Mouse (Mus musculus) intestine, embryonic 15.5 days (tissue): Measurements from ENCODE around the gene Glt8d1. TPM values are rescaled to one million over a fixed set of nuclear protein-coding genes. Genes with fewer than 3 reads are reported as not detected.

Experiments used
- ATAC-seq: fragments of 200-750 bp; cut with Nextera tagmentation; 2 replicates; pipeline ENCODE4 v1.8.0; 2017; ENCODE audit warnings: moderate TSS enrichment, moderate library complexity
- H3K27ac ChIP-seq: fragments of 300-500 bp; sonication (generic); 2 replicates; pipeline ENCODE4 v1.5.1; 2015; ENCODE audit warnings: mild to moderate bottlenecking, inconsistent platforms
- H3K27me3 ChIP-seq: fragments of 300-500 bp; sonication (generic); replicated peaks from 2 replicates; pipeline ENCODE4 v1.6.1; 2015; ENCODE audit warnings: inconsistent platforms
- H3K36me3 ChIP-seq: fragments of 300-500 bp; sonication (generic); 2 replicates; pipeline ENCODE4 v1.6.1; 2015; ENCODE audit warnings: inconsistent platforms
- H3K4me1 ChIP-seq: fragments of 300-500 bp; sonication (generic); replicated peaks from 2 replicates; pipeline ENCODE4 v1.6.1; 2015; ENCODE audit warnings: inconsistent platforms
- H3K4me2 ChIP-seq: fragments of 300-500 bp; sonication (generic); replicated peaks from 2 replicates; pipeline ENCODE4 v1.6.1; 2015; ENCODE audit warnings: mild to moderate bottlenecking, inconsistent platforms
- H3K4me3 ChIP-seq: fragments of 300-500 bp; sonication (generic); replicated peaks from 2 replicates; pipeline ENCODE4 v1.5.1; 2015; ENCODE audit warnings: inconsistent platforms
- H3K9ac ChIP-seq: fragments of 300-500 bp; sonication (generic); 2 replicates; pipeline ENCODE4 v1.6.1; 2015; ENCODE audit warnings: inconsistent platforms
- H3K9me3 ChIP-seq: fragments of 300-500 bp; sonication (generic); 2 replicates; pipeline ENCODE4 v1.6.1; 2016; ENCODE audit warnings: inconsistent platforms
- WGBS: fragments of 180-500 bp; shearing (Covaris S2); methylation state at CpG from one replicate; pipeline ENCODE4 v1.1.7; 2015; 5-methylcytosine and 5-hydroxymethylcytosine counted together
- polyA plus RNA-seq: library from polyadenylated mRNA; unstranded; fragments of >200 nt; fragmentation: Nextera tagmentation; extraction: Ambion mirVana; gene quantifications from 2 replicates; pipeline ENCODE4 v1.2.1, GENCODE M21; 2015

Gene Glt8d1
- polyA plus RNA-seq, 1 experiment from 2014 or later = 48.6 TPM

GRCm38 (mm10) chr14:31013928-31014327, 12.7 kb downstream of the Glt8d1 start:
- Histone ChIP-seq H3K36me3 (peaks cover 35% of the 10 kb centered on the region), H3K27me3 (no peaks in the 10 kb centered on the region), H3K4me1 (no peaks in the 10 kb centered on the region), H3K27ac (no peak overlapping the region), H3K4me3 (no peak overlapping the region), H3K4me2 (no peak overlapping the region), H3K9ac (no peak overlapping the region), H3K9me3 (no peaks in the 10 kb centered on the region)
- ATAC-seq = no peak
- 96% methylated on average over 2 of the region's 2 CpGs for WGBS

DNA sequence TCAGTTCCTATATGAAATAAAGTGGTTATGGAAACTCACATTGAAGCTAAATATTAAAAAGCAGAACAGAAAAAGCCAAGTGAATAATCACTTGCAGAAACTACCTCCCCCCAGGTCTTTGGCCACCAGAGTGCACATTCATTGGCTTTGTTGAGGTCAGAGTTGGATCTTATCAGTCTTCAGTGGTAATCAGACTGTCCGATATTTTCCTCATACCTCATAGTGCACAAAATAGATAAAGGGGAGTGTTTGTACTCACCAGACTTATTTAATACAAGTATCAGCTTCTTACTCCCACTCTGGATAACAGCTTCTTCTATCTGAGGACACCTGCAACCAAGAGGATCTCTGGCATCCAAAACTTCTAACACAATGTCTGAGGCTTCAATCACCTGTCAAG, 14.9 kb downstream of the Glt8d1 start:
- Histone ChIP-seq H3K27me3 (no peaks in the 10 kb centered on the region), H3K27ac (no peak overlapping the region), H3K9ac (no peak overlapping the region), H3K9me3 (no peaks in the 10 kb centered on the region), H3K36me3 (peaks cover 27% of the 10 kb centered on the region), H3K4me3 (no peak overlapping the region), H3K4me2 (no peak overlapping the region), H3K4me1 (no peaks in the 10 kb centered on the region; the same call in 1 of the 2 replicates)
- 67% methylated on average over 1 of the region's 1 CpGs for WGBS
- no peak for ATAC-seq

DNA sequence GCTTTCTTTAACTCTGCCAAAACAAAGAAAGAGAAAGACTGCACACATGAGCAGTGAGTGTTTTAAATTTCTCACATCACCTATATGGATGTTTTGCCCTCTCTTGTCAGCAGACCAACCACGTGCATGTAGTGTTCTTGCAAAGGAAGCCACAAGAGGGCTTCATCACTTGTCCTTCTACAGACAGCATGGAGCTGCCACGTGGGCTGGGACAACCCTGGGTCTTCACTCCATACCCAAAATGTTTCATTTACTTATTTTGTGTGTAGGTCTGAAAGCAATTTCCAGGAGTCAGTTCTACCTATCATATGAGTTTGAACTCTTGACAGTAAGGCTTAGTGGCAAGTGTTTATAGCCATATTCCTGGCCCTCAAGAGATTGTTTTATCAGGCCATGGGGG, 16.7 kb downstream of the Glt8d1 start:
- H3K9me3 ChIP-seq = no peaks in the 10 kb centered on the region
- no peak overlapping the region for H3K27ac ChIP-seq
- peak overlapping the region; percentile 96 for H3K9ac ChIP-seq
- H3K4me2 ChIP-seq = peak overlapping the region; percentile 64
- peak overlapping the region; percentile 68 for H3K4me3 ChIP-seq
- ATAC-seq = no peak
- peaks cover 15% of the 10 kb centered on the region for H3K36me3 ChIP-seq
- H3K27me3 ChIP-seq = no peaks in the 10 kb centered on the region
- WGBS = 1% methylated on average over 2 of the region's 2 CpGs
- H3K4me1 ChIP-seq = no peaks in the 10 kb centered on the region; the same call in 1 of the 2 replicates

DNA sequence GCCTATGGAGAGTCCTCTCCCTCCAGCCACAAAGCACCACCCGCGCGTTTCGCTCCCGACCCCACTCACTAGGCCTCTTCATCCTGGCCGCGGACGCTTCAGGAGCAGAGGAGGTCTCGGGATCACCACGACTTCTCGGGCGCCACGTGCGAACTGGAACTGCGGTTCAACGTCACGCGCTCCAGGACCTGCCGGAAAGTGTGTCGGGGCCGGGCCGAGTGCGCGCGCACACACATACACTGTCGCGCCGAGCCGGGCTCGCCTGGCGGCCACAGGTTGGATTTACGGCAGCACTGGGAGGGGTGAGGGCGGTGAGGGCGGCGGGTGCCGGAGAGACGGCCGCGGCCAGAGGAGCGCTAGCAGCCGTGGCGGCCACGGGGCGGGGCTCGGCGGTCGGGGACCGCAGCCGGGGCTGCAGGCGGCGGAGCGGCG, 17.7 kb downstream of the Glt8d1 start, which contains the start of the genes Pbrm1 and Gnl3:
Gene Pbrm1 (plus strand): TSS at position 279 of the 432 bp plus-strand sequence.
Gene Gnl3 (minus strand): TSS at position 293 of the 432 bp plus-strand sequence.
- H3K36me3 ChIP-seq = peaks cover 11% of the 10 kb centered on the region
- peak; percentile 93 for ATAC-seq
- H3K4me2 ChIP-seq = peak within 1 kb of the TSS; percentile 64
- peak within 1 kb of the TSS; percentile 68 for H3K4me3 ChIP-seq
- H3K27ac ChIP-seq = peak within 1 kb of the TSS; percentile 98
- no peaks in the 10 kb centered on the region for H3K9me3 ChIP-seq
- WGBS = under 1% methylated on average over 52 of the region's 53 CpGs
- H3K27me3 ChIP-seq = no peaks in the 10 kb centered on the region
- peak within 1 kb of the TSS; percentile 96 for H3K9ac ChIP-seq
- no peaks in the 10 kb centered on the region; the same call in 1 of the 2 replicates for H3K4me1 ChIP-seq

- peak overlapping the region; percentile 52 for H3K4me2 ChIP-seq
- H3K36me3 ChIP-seq = peaks cover 11% of the 10 kb centered on the region
- WGBS = 2% methylated on average over 47 of the region's 56 CpGs
- peak overlapping the region; percentile 68 for H3K4me3 ChIP-seq
- peak overlapping the region; percentile 96 for H3K9ac ChIP-seq
- no peaks in the 10 kb centered on the region for H3K27me3 ChIP-seq
- H3K4me1 ChIP-seq = no peaks in the 10 kb centered on the region; the same call in 1 of the 2 replicates
- no peaks in the 10 kb centered on the region for H3K9me3 ChIP-seq
- peak; percentile 97 for ATAC-seq
- H3K27ac ChIP-seq = peak overlapping the region; percentile 98
Observed at GRCm38 (mm10) chr14:31019331-31020205, 18.4 kb downstream of the Glt8d1 start.

DNA sequence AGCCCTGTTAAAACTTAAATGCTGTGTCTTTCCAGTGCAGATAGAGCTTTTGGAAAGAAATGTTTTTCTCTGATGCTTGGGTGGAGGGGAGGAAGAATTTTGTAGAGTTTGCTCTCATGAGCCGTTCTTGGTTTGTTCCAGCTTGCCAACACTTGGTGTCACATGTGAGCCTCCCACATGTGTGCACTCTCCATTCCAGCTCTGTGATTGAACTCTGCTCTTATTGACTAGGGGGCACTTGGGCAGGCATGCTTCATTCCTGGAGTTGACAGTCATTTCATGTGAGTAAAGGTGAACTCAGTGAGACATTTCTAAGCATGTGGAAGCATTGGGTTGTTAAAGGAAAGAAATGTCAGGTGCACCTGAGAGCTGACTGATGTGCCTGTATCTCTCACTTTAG, 21.4 kb downstream of the Glt8d1 start:
- Histone ChIP-seq H3K27ac (no peak overlapping the region), H3K9ac (no peak overlapping the region), H3K4me2 (no peak overlapping the region), H3K4me1 (no peaks in the 10 kb centered on the region; the same call in 1 of the 2 replicates), H3K4me3 (no peak overlapping the region), H3K9me3 (no peaks in the 10 kb centered on the region), H3K36me3 (peaks cover 15% of the 10 kb centered on the region), H3K27me3 (no peaks in the 10 kb centered on the region)
- ATAC-seq = no peak
- 42% methylated on average over 1 of the region's 1 CpGs for WGBS

- 73% methylated on average over 3 of the region's 3 CpGs for WGBS
- ATAC-seq = no peak
- H3K27me3 ChIP-seq = no peaks in the 10 kb centered on the region
- no peak overlapping the region for H3K4me2 ChIP-seq
- no peak overlapping the region for H3K4me3 ChIP-seq
- peaks cover 19% of the 10 kb centered on the region for H3K36me3 ChIP-seq
- H3K9ac ChIP-seq = no peak overlapping the region
- no peak overlapping the region for H3K27ac ChIP-seq
- no peaks in the 10 kb centered on the region for H3K9me3 ChIP-seq
- H3K4me1 ChIP-seq = no peaks in the 10 kb centered on the region
Observed at GRCm38 (mm10) chr14:31025785-31026184, 24.6 kb downstream of the Glt8d1 start.

GRCm38 (mm10) chr14:31045296-31045695, 44.1 kb downstream of the Glt8d1 start:
- WGBS = 93% methylated on average over 5 of the region's 5 CpGs
- no peak for ATAC-seq
- H3K27me3 ChIP-seq = no peaks in the 10 kb centered on the region
- peaks cover 21% of the 10 kb centered on the region for H3K36me3 ChIP-seq
- no peaks in the 10 kb centered on the region for H3K9me3 ChIP-seq
- no peak overlapping the region for H3K27ac ChIP-seq
- H3K9ac ChIP-seq = no peak overlapping the region
- H3K4me3 ChIP-seq = no peak overlapping the region
- no peaks in the 10 kb centered on the region for H3K4me1 ChIP-seq
- H3K4me2 ChIP-seq = no peak overlapping the region

DNA sequence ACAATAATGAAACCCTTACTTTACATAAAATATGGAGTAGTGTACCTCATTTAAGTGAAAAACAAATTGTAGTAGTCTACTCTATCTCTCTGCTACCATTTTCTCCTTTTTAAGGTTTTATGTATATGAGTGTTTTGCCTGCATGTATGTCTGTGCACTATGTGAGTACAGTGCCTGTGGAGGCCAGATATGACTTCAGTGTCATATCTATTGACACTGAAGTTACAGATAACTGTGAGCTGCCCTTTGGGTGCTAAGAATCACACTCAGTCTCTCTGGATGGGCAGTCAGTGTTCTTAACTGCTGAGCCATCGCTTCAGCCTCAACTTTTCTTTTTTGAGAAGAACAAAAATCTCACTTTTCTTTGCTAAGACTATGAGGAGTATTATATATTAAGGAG, 44.6 kb downstream of the Glt8d1 start:
- no peak for ATAC-seq
- H3K4me2 ChIP-seq = no peak overlapping the region
- H3K27me3 ChIP-seq = no peaks in the 10 kb centered on the region
- no peak overlapping the region for H3K9ac ChIP-seq
- no peaks in the 10 kb centered on the region for H3K9me3 ChIP-seq
- H3K4me3 ChIP-seq = no peak overlapping the region
- H3K4me1 ChIP-seq = no peaks in the 10 kb centered on the region
- WGBS = 100% methylated on average over 1 of the region's 1 CpGs
- no peak overlapping the region for H3K27ac ChIP-seq
- H3K36me3 ChIP-seq = peaks cover 26% of the 10 kb centered on the region

Other genes starting within 250 kb of the Glt8d1 start
- 22.0 and 22.2 TPM in 2 replicates for gene Tmem110, start 175.8 kb upstream of the Glt8d1 start, polyA plus RNA-seq
- 8.1 and 8.3 TPM in 2 replicates for gene Mustn1, start 122.2 kb upstream of the Glt8d1 start, polyA plus RNA-seq
- gene Itih4, start 114.9 kb upstream of the Glt8d1 start, polyA plus RNA-seq = 1.1 and 2.6 TPM in 2 replicates
- gene Itih3, start 77.6 kb upstream of the Glt8d1 start, polyA plus RNA-seq = 3.2 and 5.1 TPM in 2 replicates
- gene Itih1, start 58.1 kb upstream of the Glt8d1 start, polyA plus RNA-seq = 0.41 and 1.2 TPM in 2 replicates
- gene Nek4, start 50.0 kb upstream of the Glt8d1 start, polyA plus RNA-seq = 8.5 and 9.5 TPM in 2 replicates
- gene Spcs1, start 272 bp downstream of the Glt8d1 start, polyA plus RNA-seq = 411 and 423 TPM in 2 replicates
- gene Pbrm1, start 17.7 kb downstream of the Glt8d1 start, polyA plus RNA-seq = 97.1 and 106 TPM in 2 replicates
- gene Gnl3, start 17.8 kb downstream of the Glt8d1 start, polyA plus RNA-seq = 127 and 151 TPM in 2 replicates
- gene Smim4, start 127.6 kb downstream of the Glt8d1 start, polyA plus RNA-seq = 90.1 TPM in 2 replicates
- gene Nt5dc2, start 129.7 kb downstream of the Glt8d1 start, polyA plus RNA-seq = 261 and 315 TPM in 2 replicates
- gene Stab1, start 167.2 kb downstream of the Glt8d1 start, polyA plus RNA-seq = 32.3 and 32.5 TPM in 2 replicates
- gene Tnnc1, start 206.9 kb downstream of the Glt8d1 start, polyA plus RNA-seq = 3.3 and 6.4 TPM in 2 replicates
- gene Nisch, start 215.5 kb downstream of the Glt8d1 start, polyA plus RNA-seq = 280 and 297 TPM in 2 replicates
- gene Sema3g, start 216.5 kb downstream of the Glt8d1 start, polyA plus RNA-seq = 0.91 and 0.96 TPM in 2 replicates
- gene Phf7, start 249.9 kb downstream of the Glt8d1 start, polyA plus RNA-seq = 10.6 and 11.9 TPM in 2 replicates